Mouse (Mus musculus): ENCODE results near the gene Mvb12b. TPM values are rescaled to one million over a fixed set of nuclear protein-coding genes. Genes with fewer than 3 reads are reported as not detected.

Gene Mvb12b
- polyA plus RNA-seq, 1 experiment from 2014 or later: 60.2 TPM

GRCm38 (mm10) chr2:33878437-33878836 lies 9.3 kb downstream of the Mvb12b start:
- H3K4me2 ChIP-seq (ENCODE audit: low read length): peak overlapping the region; percentile 15
- H3K9ac ChIP-seq (replicated peaks; ENCODE audit: low read length): peak overlapping the region; percentile 25; the same call in 1 of the 2 replicates
- H3K27me3 ChIP-seq (ENCODE audit: control insufficient read depth, insufficient read depth, low read length): no peaks in the 10 kb centered on the region
- WGBS: 3% methylated on average over 11 of the region's 11 CpGs
- peak overlapping the region; percentile 98 for H3K27ac ChIP-seq (replicated peaks; ENCODE audit: low read depth, low read length)
- H3K9me3 ChIP-seq (ENCODE audit: control insufficient read depth, low read length): no peaks in the 10 kb centered on the region
- DNase-seq: peak; percentile 78
- H3K4me3 ChIP-seq (replicated peaks; ENCODE audit: low read depth, low read length): no peak overlapping the region
- peaks cover 77% of the 10 kb centered on the region for H3K4me1 ChIP-seq (ENCODE audit: control insufficient read depth, insufficient read depth, low read length)
- no peak for ATAC-seq (ENCODE audit: low FRiP score, low TSS enrichment)
- peaks cover 12% of the 10 kb centered on the region for H3K36me3 ChIP-seq (ENCODE audit: control insufficient read depth, insufficient read depth, low read length)

- Histone ChIP-seq H3K9ac (replicated peaks; ENCODE audit: low read length) (peak overlapping the region; percentile 40), H3K4me3 (replicated peaks; ENCODE audit: low read depth, low read length) (no peak overlapping the region), H3K27ac (replicated peaks; ENCODE audit: low read depth, low read length) (peak overlapping the region; percentile 98), H3K4me1 (ENCODE audit: control insufficient read depth, insufficient read depth, low read length) (peaks cover 71% of the 10 kb centered on the region), H3K9me3 (ENCODE audit: control insufficient read depth, low read length) (no peaks in the 10 kb centered on the region), H3K27me3 (ENCODE audit: control insufficient read depth, insufficient read depth, low read length) (no peaks in the 10 kb centered on the region), H3K36me3 (ENCODE audit: control insufficient read depth, insufficient read depth, low read length) (peaks cover 18% of the 10 kb centered on the region), H3K4me2 (ENCODE audit: low read length) (peak overlapping the region; percentile 15; the same call in 1 of the 2 replicates)
- ATAC-seq (ENCODE audit: low FRiP score, low TSS enrichment): no peak
- 57% methylated on average over 6 of the region's 6 CpGs for WGBS
- DNase-seq: peak; percentile 39
Measured at GRCm38 (mm10) chr2:33877663-33878360, 9.9 kb downstream of the Mvb12b start.

GRCm38 (mm10) chr2:33876529-33877290 lies 11.0 kb downstream of the Mvb12b start:
- Histone ChIP-seq H3K36me3 (ENCODE audit: control insufficient read depth, insufficient read depth, low read length) (peaks cover 29% of the 10 kb centered on the region), H3K9me3 (ENCODE audit: control insufficient read depth, low read length) (no peaks in the 10 kb centered on the region), H3K4me3 (replicated peaks; ENCODE audit: low read depth, low read length) (no peak overlapping the region), H3K9ac (replicated peaks; ENCODE audit: low read length) (peak overlapping the region; percentile 40), H3K27me3 (ENCODE audit: control insufficient read depth, insufficient read depth, low read length) (no peaks in the 10 kb centered on the region), H3K27ac (replicated peaks; ENCODE audit: low read depth, low read length) (peak overlapping the region; percentile 98), H3K4me1 (ENCODE audit: control insufficient read depth, insufficient read depth, low read length) (peaks cover 65% of the 10 kb centered on the region), H3K4me2 (ENCODE audit: low read length) (peak overlapping the region; percentile 29)
- peak; percentile 93 for DNase-seq
- 3% methylated on average over 25 of the region's 25 CpGs for WGBS
- ATAC-seq (ENCODE audit: low FRiP score, low TSS enrichment): peak; percentile 90

GRCm38 (mm10) chr2:33875594-33875993 lies 12.2 kb downstream of the Mvb12b start:
- Histone ChIP-seq H3K27me3 (ENCODE audit: control insufficient read depth, insufficient read depth, low read length) (no peaks in the 10 kb centered on the region), H3K4me3 (replicated peaks; ENCODE audit: low read depth, low read length) (no peak overlapping the region), H3K4me2 (ENCODE audit: low read length) (no peak overlapping the region), H3K27ac (replicated peaks; ENCODE audit: low read depth, low read length) (peak overlapping the region; percentile 98), H3K4me1 (ENCODE audit: control insufficient read depth, insufficient read depth, low read length) (peaks cover 55% of the 10 kb centered on the region), H3K9ac (replicated peaks; ENCODE audit: low read length) (peak overlapping the region; percentile 40; the same call in 1 of the 2 replicates), H3K36me3 (ENCODE audit: control insufficient read depth, insufficient read depth, low read length) (peaks cover 39% of the 10 kb centered on the region), H3K9me3 (ENCODE audit: control insufficient read depth, low read length) (no peaks in the 10 kb centered on the region)
- ATAC-seq (ENCODE audit: low FRiP score, low TSS enrichment) (no peak), DNase-seq (peak; percentile 18)
- 71% methylated on average over 12 of the region's 12 CpGs for WGBS

GRCm38 (mm10) chr2:33874856-33875576 lies 12.7 kb downstream of the Mvb12b start:
- Histone ChIP-seq H3K4me1 (ENCODE audit: control insufficient read depth, insufficient read depth, low read length) (peaks cover 56% of the 10 kb centered on the region), H3K9ac (replicated peaks; ENCODE audit: low read length) (no peak overlapping the region; the same call in 1 of the 2 replicates), H3K27me3 (ENCODE audit: control insufficient read depth, insufficient read depth, low read length) (no peaks in the 10 kb centered on the region), H3K27ac (replicated peaks; ENCODE audit: low read depth, low read length) (peak overlapping the region; percentile 98), H3K9me3 (ENCODE audit: control insufficient read depth, low read length) (no peaks in the 10 kb centered on the region), H3K4me3 (replicated peaks; ENCODE audit: low read depth, low read length) (no peak overlapping the region), H3K36me3 (ENCODE audit: control insufficient read depth, insufficient read depth, low read length) (peaks cover 39% of the 10 kb centered on the region), H3K4me2 (ENCODE audit: low read length) (no peak overlapping the region)
- ATAC-seq (ENCODE audit: low FRiP score, low TSS enrichment): no peak
- WGBS: 58% methylated on average over 10 of the region's 10 CpGs
- DNase-seq: no peak

- Histone ChIP-seq H3K9ac (replicated peaks; ENCODE audit: low read length) (no peak overlapping the region), H3K36me3 (ENCODE audit: control insufficient read depth, insufficient read depth, low read length) (peaks cover 39% of the 10 kb centered on the region), H3K9me3 (ENCODE audit: control insufficient read depth, low read length) (no peaks in the 10 kb centered on the region), H3K27me3 (ENCODE audit: control insufficient read depth, insufficient read depth, low read length) (no peaks in the 10 kb centered on the region), H3K27ac (replicated peaks; ENCODE audit: low read depth, low read length) (peak overlapping the region; percentile 98; the same call in 1 of the 2 replicates), H3K4me2 (ENCODE audit: low read length) (no peak overlapping the region), H3K4me1 (ENCODE audit: control insufficient read depth, insufficient read depth, low read length) (peaks cover 49% of the 10 kb centered on the region), H3K4me3 (replicated peaks; ENCODE audit: low read depth, low read length) (no peak overlapping the region)
- DNase-seq (no peak), ATAC-seq (ENCODE audit: low FRiP score, low TSS enrichment) (no peak)
- WGBS: 92% methylated on average over 5 of the region's 5 CpGs
Measured at GRCm38 (mm10) chr2:33874367-33874766, 13.4 kb downstream of the Mvb12b start.

- H3K27me3 ChIP-seq (ENCODE audit: control insufficient read depth, insufficient read depth, low read length): no peaks in the 10 kb centered on the region
- H3K9me3 ChIP-seq (ENCODE audit: control insufficient read depth, low read length): no peaks in the 10 kb centered on the region
- H3K9ac ChIP-seq (replicated peaks; ENCODE audit: low read length): no peak overlapping the region
- no peak for DNase-seq
- H3K4me1 ChIP-seq (ENCODE audit: control insufficient read depth, insufficient read depth, low read length): peaks cover 41% of the 10 kb centered on the region
- no peak for ATAC-seq (ENCODE audit: low FRiP score, low TSS enrichment)
- H3K4me3 ChIP-seq (replicated peaks; ENCODE audit: low read depth, low read length): no peak overlapping the region
- peaks cover 39% of the 10 kb centered on the region for H3K36me3 ChIP-seq (ENCODE audit: control insufficient read depth, insufficient read depth, low read length)
- no peak overlapping the region for H3K27ac ChIP-seq (replicated peaks; ENCODE audit: low read depth, low read length)
- H3K4me2 ChIP-seq (ENCODE audit: low read length): no peak overlapping the region
- WGBS: 94% methylated on average over 8 of the region's 8 CpGs
Measured at GRCm38 (mm10) chr2:33873501-33873900, 14.2 kb downstream of the Mvb12b start.

DNA sequence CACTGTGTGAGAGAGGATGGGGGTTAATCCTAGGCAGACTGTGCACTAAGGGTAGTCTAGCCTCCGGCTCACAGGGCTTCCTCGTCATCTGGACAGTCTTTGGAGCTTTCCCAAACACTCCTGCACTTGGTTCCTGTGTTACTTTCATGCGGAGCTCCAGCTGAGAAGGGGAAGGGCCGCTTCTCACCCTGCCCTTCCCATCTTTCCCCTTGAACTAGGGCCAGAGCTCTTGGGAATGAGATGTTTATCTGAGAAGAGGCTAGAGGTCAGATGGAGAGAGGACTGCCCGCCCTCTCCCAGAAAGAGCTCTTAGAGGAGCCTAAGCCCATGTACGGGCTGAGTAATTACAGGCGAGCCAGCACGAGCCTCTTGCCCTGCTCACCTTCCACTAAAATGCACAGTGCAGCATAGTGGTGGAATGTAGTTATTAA lies 14.9 kb downstream of the Mvb12b start:
- ATAC-seq (ENCODE audit: low FRiP score, low TSS enrichment) (no peak), DNase-seq (no peak)
- Histone ChIP-seq H3K9me3 (ENCODE audit: control insufficient read depth, low read length) (no peaks in the 10 kb centered on the region), H3K4me3 (replicated peaks; ENCODE audit: low read depth, low read length) (no peak overlapping the region), H3K27me3 (ENCODE audit: control insufficient read depth, insufficient read depth, low read length) (no peaks in the 10 kb centered on the region), H3K27ac (replicated peaks; ENCODE audit: low read depth, low read length) (no peak overlapping the region), H3K36me3 (ENCODE audit: control insufficient read depth, insufficient read depth, low read length) (peaks cover 39% of the 10 kb centered on the region), H3K4me2 (ENCODE audit: low read length) (no peak overlapping the region), H3K9ac (replicated peaks; ENCODE audit: low read length) (no peak overlapping the region), H3K4me1 (ENCODE audit: control insufficient read depth, insufficient read depth, low read length) (peaks cover 34% of the 10 kb centered on the region)
- 93% methylated on average over 8 of the region's 8 CpGs for WGBS
